Mouse (Mus musculus) thymus, postnatal 4 days (tissue): ENCODE data around the gene Slc34a3.
"Not testable (repeated sequence)": the region's sequence is repeated elsewhere in the genome, so short reads cannot be mapped to it uniquely, and the experiment has no call there.

Source experiments
- DNase-seq: peaks from one replicate; pipeline ENCODE4 v3.0.0; 2021

Slc34a3 gene

GRCm38 (mm10) chr2:25234050-25234449 lies at the start of gene Slc34a3:
Slc34a3 (minus strand) TSS chr2:25234364.
- DNase-seq: no peak

- DNase-seq: peak; percentile 90
These were observed 45.0 kb upstream of the Slc34a3 start for GRCm38 (mm10) chr2:25278928-25279882.

- no peak for DNase-seq
These were observed 38.8 kb upstream of the Slc34a3 start for GRCm38 (mm10) chr2:25273010-25273409.

GRCm38 (mm10) chr2:25272515-25272914 lies 38.4 kb upstream of the Slc34a3 start:
- DNase-seq: no peak

GRCm38 (mm10) chr2:25271827-25272511 lies 37.8 kb upstream of the Slc34a3 start, which contains the start of the genes Ssna1 and Anapc2:
Ssna1 (minus strand) TSS chr2:25272438.
Anapc2 (plus strand) TSS chr2:25272478.
- DNase-seq: peak; percentile 98

- DNase-seq: no peak
These were observed 33.7 kb upstream of the Slc34a3 start for GRCm38 (mm10) chr2:25267746-25268309.

- no peak for DNase-seq
These were observed 33.1 kb upstream of the Slc34a3 start for GRCm38 (mm10) chr2:25267241-25267640.

GRCm38 (mm10) chr2:25266720-25267119 lies 32.6 kb upstream of the Slc34a3 start:
- no peak for DNase-seq

GRCm38 (mm10) chr2:25265897-25266656 lies 31.9 kb upstream of the Slc34a3 start:
- DNase-seq: no peak

GRCm38 (mm10) chr2:25264851-25265250 lies 30.7 kb upstream of the Slc34a3 start:
- DNase-seq: no peak

- no peak for DNase-seq
These were observed 30.1 kb upstream of the Slc34a3 start for GRCm38 (mm10) chr2:25264286-25264660.

- DNase-seq: no peak
These were observed 29.6 kb upstream of the Slc34a3 start for GRCm38 (mm10) chr2:25263623-25264285.

GRCm38 (mm10) chr2:25262795-25263622 lies 28.8 kb upstream of the Slc34a3 start:
- peak; percentile 77 for DNase-seq

- peak; percentile 95 for DNase-seq
These were observed 28.2 kb upstream of the Slc34a3 start, which contains the start of gene Tprn for GRCm38 (mm10) chr2:25262291-25262767. Tprn (plus strand) TSS chr2:25262618.

- DNase-seq: no peak
These were observed 27.7 kb upstream of the Slc34a3 start for GRCm38 (mm10) chr2:25261870-25262269.

- peak; percentile 44 for DNase-seq
These were observed 24.7 kb upstream of the Slc34a3 start for GRCm38 (mm10) chr2:25258887-25259286.

- not testable (repeated sequence) for DNase-seq
These were observed 23.1 kb upstream of the Slc34a3 start for GRCm38 (mm10) chr2:25257250-25257649.

- DNase-seq: peak; percentile 82
These were observed 22.4 kb upstream of the Slc34a3 start for GRCm38 (mm10) chr2:25256443-25257109.

GRCm38 (mm10) chr2:25255284-25255779 lies 21.2 kb upstream of the Slc34a3 start, which contains the start of gene Tmem203:
Tmem203 (plus strand) TSS chr2:25255439.
- DNase-seq: peak; percentile 91

GRCm38 (mm10) chr2:25252331-25252730 lies 18.2 kb upstream of the Slc34a3 start:
- DNase-seq: peak; percentile 62
